Mouse (Mus musculus): ENCODE results near the gene Shpk. TPM values are rescaled to one million over a fixed set of nuclear protein-coding genes. Genes with fewer than 3 reads are reported as not detected.

Gene Shpk
- total and polyA plus RNA-seq, 2 experiments = 38.6 to 43.5 TPM

- Histone ChIP-seq H3K79me2 (ENCODE audit: control insufficient read depth, insufficient read depth, low read length) (peaks cover 6% of the 10 kb centered on the region; the same call in 1 of the 2 replicates), H3K27me3 (ENCODE audit: control insufficient read depth, insufficient read depth, low read length) (no peaks in the 10 kb centered on the region), H3K36me3 (ENCODE audit: control insufficient read depth, insufficient read depth, low read length) (peaks cover 12% of the 10 kb centered on the region; the same call in 1 of the 2 replicates), H3K4me1 (ENCODE audit: control insufficient read depth, insufficient read depth, low read length) (peaks cover 12% of the 10 kb centered on the region), H3K9ac (ENCODE audit: low read depth, low read length) (peak overlapping the region; percentile 2; the same call in 1 of the 2 replicates), H3K27ac (replicated peaks; ENCODE audit: insufficient read depth, low read depth, low read length) (peak overlapping the region; percentile 61), H3K4me3 (ENCODE audit: insufficient read depth, low read depth, low read length) (no peak overlapping the region)
- 24% methylated on average over 2 of the region's 2 CpGs for WGBS
- peak; percentile 86 for DNase-seq (ENCODE audit: extremely low read depth, low read depth, low spot score)
- no peak for TF ChIP-seq CTCF (IDR thresholded peaks at IDR 0.05; ENCODE audit: low read depth, low read length)
- no peak for TF ChIP-seq POLR2A (IDR thresholded peaks at IDR 0.05; ENCODE audit: extremely low read depth, insufficient read depth, low read length)
These were observed 1.8 kb downstream of the Shpk start for GRCm38 (mm10) chr11:73201021-73201420.

DNA sequence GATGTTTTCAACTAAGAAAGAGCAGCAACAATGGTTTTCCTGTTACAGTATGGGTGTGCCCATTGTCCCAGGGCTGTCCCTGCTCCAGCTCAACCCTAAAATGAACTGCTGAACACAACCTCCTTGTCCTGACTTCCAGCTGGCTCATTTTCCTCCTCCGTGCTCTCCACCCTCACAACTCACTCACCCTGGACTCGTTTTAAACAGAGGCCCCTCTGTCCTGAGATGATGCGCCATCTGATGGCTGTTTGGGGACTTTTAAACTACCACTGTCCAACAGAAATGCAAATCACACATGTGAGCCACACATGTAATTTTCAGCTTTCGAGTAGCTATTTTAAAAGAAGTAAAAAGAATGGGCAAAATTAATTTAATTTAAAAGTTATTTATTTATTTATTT, 2.3 kb downstream of the Shpk start:
- Histone ChIP-seq H3K4me1 (ENCODE audit: control insufficient read depth, insufficient read depth, low read length) (peaks cover 12% of the 10 kb centered on the region), H3K9ac (ENCODE audit: low read depth, low read length) (no peak overlapping the region; the same call in 1 of the 2 replicates), H3K36me3 (ENCODE audit: control insufficient read depth, insufficient read depth, low read length) (peaks cover 15% of the 10 kb centered on the region; the same call in 1 of the 2 replicates), H3K79me2 (ENCODE audit: control insufficient read depth, insufficient read depth, low read length) (peaks cover 6% of the 10 kb centered on the region; the same call in 1 of the 2 replicates), H3K4me3 (ENCODE audit: insufficient read depth, low read depth, low read length) (no peak overlapping the region), H3K27me3 (ENCODE audit: control insufficient read depth, insufficient read depth, low read length) (no peaks in the 10 kb centered on the region), H3K27ac (replicated peaks; ENCODE audit: insufficient read depth, low read depth, low read length) (peak overlapping the region; percentile 45)
- DNase-seq (ENCODE audit: extremely low read depth, low read depth, low spot score) = no peak
- TF ChIP-seq CTCF (IDR thresholded peaks at IDR 0.05; ENCODE audit: low read depth, low read length) (no peak), POLR2A (IDR thresholded peaks at IDR 0.05; ENCODE audit: extremely low read depth, insufficient read depth, low read length) (no peak)
- 44% methylated on average over 4 of the region's 4 CpGs for WGBS

DNA sequence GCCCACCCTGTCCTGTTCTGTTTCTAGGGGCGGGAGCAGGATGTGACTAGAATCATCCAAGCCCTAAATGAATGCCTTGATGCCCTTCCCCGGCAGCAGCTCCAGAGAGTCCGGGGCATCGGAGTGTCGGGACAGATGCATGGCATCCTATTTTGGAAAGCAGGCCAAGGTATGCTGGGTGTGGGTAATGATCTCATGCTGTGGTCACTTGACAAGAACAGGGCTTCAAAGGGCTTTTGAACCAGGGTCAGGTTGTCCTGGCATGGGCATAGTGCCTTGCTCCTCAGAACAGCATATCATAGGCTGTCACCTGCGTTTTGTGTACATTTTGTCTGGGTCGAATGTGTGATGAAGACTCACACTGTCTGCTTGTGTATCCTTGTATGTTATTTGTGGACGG, 4.6 kb downstream of the Shpk start:
- Histone ChIP-seq H3K36me3 (ENCODE audit: control insufficient read depth, insufficient read depth, low read length) (peaks cover 29% of the 10 kb centered on the region), H3K4me1 (ENCODE audit: control insufficient read depth, insufficient read depth, low read length) (peaks cover 12% of the 10 kb centered on the region), H3K9ac (ENCODE audit: low read depth, low read length) (no peak overlapping the region), H3K27ac (replicated peaks; ENCODE audit: insufficient read depth, low read depth, low read length) (no peak overlapping the region), H3K27me3 (ENCODE audit: control insufficient read depth, insufficient read depth, low read length) (no peaks in the 10 kb centered on the region), H3K4me3 (ENCODE audit: insufficient read depth, low read depth, low read length) (no peak overlapping the region), H3K79me2 (ENCODE audit: control insufficient read depth, insufficient read depth, low read length) (peaks cover 6% of the 10 kb centered on the region; the same call in 1 of the 2 replicates)
- DNase-seq (ENCODE audit: extremely low read depth, low read depth, low spot score) = peak; percentile 50
- no peak for TF ChIP-seq CTCF (IDR thresholded peaks at IDR 0.05; ENCODE audit: low read depth, low read length)
- no peak for TF ChIP-seq POLR2A (IDR thresholded peaks at IDR 0.05; ENCODE audit: extremely low read depth, insufficient read depth, low read length)
- 80% methylated on average over 8 of the region's 8 CpGs for WGBS

DNA sequence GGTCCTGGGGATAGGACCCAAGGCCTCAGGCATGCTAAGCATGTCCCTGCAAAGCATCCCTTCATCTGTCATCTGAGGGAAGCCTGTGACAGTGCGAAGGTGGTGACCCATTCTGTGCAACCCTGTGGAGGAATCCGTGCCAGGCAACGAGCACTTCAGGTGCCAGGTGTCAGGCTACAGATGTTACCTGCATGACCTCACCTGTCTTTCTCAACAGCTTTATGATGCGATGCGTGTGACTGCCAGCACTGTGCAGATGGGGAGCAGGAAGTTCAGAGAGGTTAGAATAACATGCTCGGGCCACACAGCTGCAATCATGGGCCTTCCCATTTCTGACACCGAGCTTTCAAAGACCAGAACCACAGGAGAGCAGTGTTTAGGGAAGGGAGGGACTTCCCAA, 5.9 kb downstream of the Shpk start:
- 79% methylated on average over 7 of the region's 7 CpGs for WGBS
- H3K27me3 ChIP-seq (ENCODE audit: control insufficient read depth, insufficient read depth, low read length) = no peaks in the 10 kb centered on the region
- H3K36me3 ChIP-seq (ENCODE audit: control insufficient read depth, insufficient read depth, low read length) = peaks cover 29% of the 10 kb centered on the region
- H3K9ac ChIP-seq (ENCODE audit: low read depth, low read length) = no peak overlapping the region
- TF ChIP-seq POLR2A (IDR thresholded peaks at IDR 0.05; ENCODE audit: extremely low read depth, insufficient read depth, low read length) (no peak), CTCF (IDR thresholded peaks at IDR 0.05; ENCODE audit: low read depth, low read length) (no peak)
- H3K4me3 ChIP-seq (ENCODE audit: insufficient read depth, low read depth, low read length) = no peak overlapping the region
- no peak for DNase-seq (ENCODE audit: extremely low read depth, low read depth, low spot score)
- peaks cover 10% of the 10 kb centered on the region for H3K4me1 ChIP-seq (ENCODE audit: control insufficient read depth, insufficient read depth, low read length)
- H3K79me2 ChIP-seq (ENCODE audit: control insufficient read depth, insufficient read depth, low read length) = peaks cover 6% of the 10 kb centered on the region; the same call in 1 of the 2 replicates
- no peak overlapping the region for H3K27ac ChIP-seq (replicated peaks; ENCODE audit: insufficient read depth, low read depth, low read length)

- TF ChIP-seq CTCF (IDR thresholded peaks at IDR 0.05; ENCODE audit: low read depth, low read length) (peak; percentile 27; the same call in 1 of the 2 replicates), POLR2A (IDR thresholded peaks at IDR 0.05; ENCODE audit: extremely low read depth, insufficient read depth, low read length) (no peak)
- peaks cover 29% of the 10 kb centered on the region for H3K36me3 ChIP-seq (ENCODE audit: control insufficient read depth, insufficient read depth, low read length)
- H3K27me3 ChIP-seq (ENCODE audit: control insufficient read depth, insufficient read depth, low read length) = no peaks in the 10 kb centered on the region
- no peak for DNase-seq (ENCODE audit: extremely low read depth, low read depth, low spot score)
- H3K4me1 ChIP-seq (ENCODE audit: control insufficient read depth, insufficient read depth, low read length) = peaks cover 1% of the 10 kb centered on the region; the same call in 1 of the 2 replicates
- no peak overlapping the region for H3K9ac ChIP-seq (ENCODE audit: low read depth, low read length)
- WGBS = 92% methylated on average over 2 of the region's 2 CpGs
- 0 out of 2 replicates have a peak, but pooled peaks cover 3% of the 10 kb centered on the region for H3K79me2 ChIP-seq (ENCODE audit: control insufficient read depth, insufficient read depth, low read length)
- H3K27ac ChIP-seq (replicated peaks; ENCODE audit: insufficient read depth, low read depth, low read length) = no peak overlapping the region
- H3K4me3 ChIP-seq (ENCODE audit: insufficient read depth, low read depth, low read length) = no peak overlapping the region
These were observed 8.4 kb downstream of the Shpk start for GRCm38 (mm10) chr11:73207621-73208020.

DNA sequence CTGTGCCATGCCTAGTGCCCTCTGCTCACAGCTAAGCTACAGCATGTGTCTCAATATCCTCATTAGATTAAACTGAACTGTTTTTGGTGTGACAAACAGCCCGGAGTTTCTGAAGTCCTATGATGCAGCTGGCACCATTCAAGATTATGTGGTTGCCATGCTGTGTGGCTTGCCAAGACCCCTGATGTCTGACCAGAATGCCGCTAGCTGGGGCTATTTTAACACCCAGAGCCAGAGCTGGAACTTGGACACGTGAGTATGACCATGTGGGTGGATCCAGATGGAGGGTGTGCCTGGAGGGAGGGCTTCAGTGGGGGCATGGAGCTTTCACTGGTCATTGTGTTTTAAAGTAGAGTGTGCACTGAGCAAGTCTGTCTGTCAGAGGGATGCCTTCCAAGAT, 14.7 kb downstream of the Shpk start:
- Histone ChIP-seq H3K27me3 (ENCODE audit: control insufficient read depth, insufficient read depth, low read length) (no peaks in the 10 kb centered on the region), H3K36me3 (ENCODE audit: control insufficient read depth, insufficient read depth, low read length) (peaks cover 34% of the 10 kb centered on the region), H3K79me2 (ENCODE audit: control insufficient read depth, insufficient read depth, low read length) (no peaks in the 10 kb centered on the region), H3K4me1 (ENCODE audit: control insufficient read depth, insufficient read depth, low read length) (peaks cover 1% of the 10 kb centered on the region; the same call in 1 of the 2 replicates), H3K9ac (ENCODE audit: low read depth, low read length) (no peak overlapping the region), H3K4me3 (ENCODE audit: insufficient read depth, low read depth, low read length) (no peak overlapping the region), H3K27ac (replicated peaks; ENCODE audit: insufficient read depth, low read depth, low read length) (no peak overlapping the region)
- DNase-seq (ENCODE audit: extremely low read depth, low read depth, low spot score) = no peak
- WGBS = 84% methylated on average over 3 of the region's 3 CpGs
- TF ChIP-seq POLR2A (IDR thresholded peaks at IDR 0.05; ENCODE audit: extremely low read depth, insufficient read depth, low read length) (no peak), CTCF (IDR thresholded peaks at IDR 0.05; ENCODE audit: low read depth, low read length) (no peak)

Measured in liver, adult 2 months (tissue).